Mouse (Mus musculus): Measurements from ENCODE around the gene Slc2a3.

DNA sequence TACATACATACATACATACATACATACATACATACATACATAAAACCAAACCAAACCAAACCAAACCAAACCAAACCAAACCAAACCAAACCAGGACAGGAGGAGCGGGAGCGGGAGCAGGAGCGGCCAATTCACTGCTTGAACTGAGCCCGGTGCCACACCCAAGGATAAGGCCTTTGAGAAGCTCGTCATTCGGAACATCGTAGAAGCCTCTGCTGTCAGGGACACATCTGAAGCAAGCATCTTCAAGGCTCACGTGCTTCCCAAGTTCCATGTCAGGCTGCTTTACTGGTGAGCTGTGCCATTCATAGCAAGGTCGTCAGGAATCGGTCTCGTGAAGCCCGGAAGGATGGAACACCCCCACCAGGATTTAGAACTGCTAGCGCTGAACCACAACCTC, 114.7 kb downstream of the Slc2a3 start:
- TF ChIP-seq POLR2A (IDR thresholded peaks at IDR 0.05; ENCODE audit: control insufficient read depth, extremely low read depth, insufficient read depth, low read length, poor library complexity): no peak
- TF ChIP-seq CTCF (IDR thresholded peaks at IDR 0.05; ENCODE audit: borderline replicate concordance, control insufficient read depth, extremely low read depth, insufficient read depth, low read length, poor library complexity): no peak

Measured in thymus, adult 2 months (tissue).